Mouse (Mus musculus) adrenal gland, adult 18-20 months (tissue): Measurements from ENCODE around the gene Lpcat3. TPM values are rescaled to one million over a fixed set of nuclear protein-coding genes. Genes with fewer than 3 reads are reported as not detected.

ENCODE experiments used
- DNase-seq, 2 experiments: peaks; one replicate each; pipeline ENCODE4 v3.0.0; 2021 to 2022; ENCODE audit warnings: low spot score in 2 of 2
- total RNA-seq, 2 experiments: library from RNA; stranded (reverse); gene quantifications; 1 replicate in 1 of 2; 2 replicates in 1 of 2; pipeline ENCODE4 v1.2.3; 2021

Lpcat3 gene
- total RNA-seq, 2 experiments from 2014 or later: 92.9 to 108 TPM

- DNase-seq: no peak
These were observed 71.6 kb downstream of the Lpcat3 start for GRCm38 (mm10) chr6:124734417-124734816.

GRCm38 (mm10) chr6:124737040-124737439 lies 74.2 kb downstream of the Lpcat3 start:
- DNase-seq: no peak

DNA sequence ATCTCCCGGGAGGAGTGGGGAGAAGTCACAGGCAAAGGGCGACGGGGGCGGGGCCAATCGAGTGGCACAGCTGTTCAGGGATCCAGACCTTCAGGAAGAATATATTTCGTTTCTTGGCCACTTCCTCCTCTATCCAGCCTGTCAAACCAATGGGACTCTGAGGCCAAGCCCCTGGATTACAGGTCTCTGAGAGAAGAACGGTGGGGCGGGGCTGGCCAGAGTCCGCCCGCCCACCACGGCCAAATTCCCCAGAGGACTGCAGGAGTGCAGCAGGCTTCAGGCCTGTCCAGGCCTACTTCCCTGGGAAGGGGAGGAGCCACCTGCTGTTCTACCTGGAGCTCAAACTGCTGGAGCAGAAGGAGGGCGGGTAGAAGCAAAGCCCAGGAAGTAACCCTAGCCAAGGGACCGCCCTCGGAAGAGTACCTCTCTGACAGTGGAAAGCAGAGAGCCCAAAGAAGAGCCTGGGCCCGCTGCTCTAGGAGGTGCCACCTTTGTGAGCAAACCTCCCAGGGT lies 75.7 kb downstream of the Lpcat3 start, which contains the start of gene Ptpn6:
Gene Ptpn6, minus strand, starts transcription at position 204 of the 513 bp plus-strand sequence.
- no peak for DNase-seq

DNA sequence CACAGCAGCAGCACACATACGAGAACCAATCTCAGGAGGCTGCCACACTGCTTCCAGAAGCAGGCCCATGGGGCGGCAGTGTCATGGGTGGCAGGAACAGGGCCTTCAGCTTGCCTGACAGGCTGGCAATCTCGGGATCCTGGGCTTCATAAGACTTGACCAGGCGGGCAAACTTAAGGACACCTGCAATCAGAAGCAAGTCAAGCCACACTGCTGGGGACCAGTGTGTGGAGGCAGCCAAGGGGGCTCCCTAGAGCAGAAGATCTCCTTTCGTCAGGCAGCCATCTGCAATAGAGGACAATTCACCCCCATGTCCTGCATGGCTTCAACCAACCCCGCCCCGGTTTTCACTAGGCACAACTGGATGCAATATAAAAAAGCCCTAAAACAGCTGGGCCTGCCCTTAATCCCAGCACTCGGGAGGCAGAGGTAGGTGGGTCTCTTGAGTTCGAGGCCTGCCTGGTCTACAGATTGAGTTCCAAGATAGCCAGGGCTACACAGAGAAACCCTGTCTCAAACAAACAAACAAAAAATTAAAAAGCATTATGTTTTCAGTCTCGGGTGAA lies 76.5 kb downstream of the Lpcat3 start:
- DNase-seq: no peak

GRCm38 (mm10) chr6:124740211-124740887 lies 77.5 kb downstream of the Lpcat3 start:
- DNase-seq: peak in 1 of 2 experiments; percentile 66

DNA sequence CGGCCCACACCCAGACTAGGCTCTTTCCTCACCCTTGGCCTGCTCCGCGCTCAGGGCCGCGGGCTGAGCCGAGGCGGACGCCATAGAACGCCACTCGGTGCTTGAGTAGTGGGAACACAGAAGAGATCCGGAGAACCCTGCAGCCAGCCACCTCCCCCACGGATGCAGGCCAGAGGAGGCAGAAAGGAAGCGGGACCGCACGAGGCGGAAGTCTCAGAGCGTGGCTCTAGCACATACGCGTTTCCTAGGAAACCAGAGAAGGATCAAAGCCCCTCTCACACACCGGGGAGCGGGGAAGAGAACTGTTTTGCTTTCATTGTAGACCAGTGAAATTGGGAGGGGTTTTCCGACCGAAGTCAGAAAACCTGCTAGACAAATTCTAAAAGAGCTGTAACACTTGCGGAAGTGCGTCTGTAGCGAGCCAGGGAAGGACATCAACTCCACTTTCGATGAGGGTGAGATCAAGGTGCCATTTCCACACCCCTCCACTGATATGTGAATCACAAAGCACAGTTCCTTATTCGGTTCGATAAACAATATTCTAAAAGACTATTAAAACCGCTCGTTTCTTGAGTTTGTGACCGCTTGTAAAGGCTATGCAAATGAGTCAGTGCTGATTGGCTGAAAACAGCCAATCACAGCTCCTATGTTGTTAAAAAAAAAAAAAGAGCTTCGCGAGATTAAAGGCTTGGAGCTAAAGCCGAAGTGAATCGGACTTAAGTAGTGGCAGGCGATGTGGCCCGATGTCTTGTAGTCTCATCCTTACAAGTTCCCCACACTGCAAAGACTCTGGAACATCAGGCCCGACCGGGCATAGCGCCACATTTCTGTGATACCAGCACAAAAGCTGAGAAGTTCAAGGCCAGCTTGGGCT lies 78.3 kb downstream of the Lpcat3 start, which contains the start of gene Grcc10:
Gene Grcc10, minus strand, starts transcription at position 487 of the 874 bp plus-strand sequence.
- DNase-seq: peak; percentile 72 to 76

- no peak for DNase-seq
These were observed 79.0 kb downstream of the Lpcat3 start for GRCm38 (mm10) chr6:124741842-124742241.

DNA sequence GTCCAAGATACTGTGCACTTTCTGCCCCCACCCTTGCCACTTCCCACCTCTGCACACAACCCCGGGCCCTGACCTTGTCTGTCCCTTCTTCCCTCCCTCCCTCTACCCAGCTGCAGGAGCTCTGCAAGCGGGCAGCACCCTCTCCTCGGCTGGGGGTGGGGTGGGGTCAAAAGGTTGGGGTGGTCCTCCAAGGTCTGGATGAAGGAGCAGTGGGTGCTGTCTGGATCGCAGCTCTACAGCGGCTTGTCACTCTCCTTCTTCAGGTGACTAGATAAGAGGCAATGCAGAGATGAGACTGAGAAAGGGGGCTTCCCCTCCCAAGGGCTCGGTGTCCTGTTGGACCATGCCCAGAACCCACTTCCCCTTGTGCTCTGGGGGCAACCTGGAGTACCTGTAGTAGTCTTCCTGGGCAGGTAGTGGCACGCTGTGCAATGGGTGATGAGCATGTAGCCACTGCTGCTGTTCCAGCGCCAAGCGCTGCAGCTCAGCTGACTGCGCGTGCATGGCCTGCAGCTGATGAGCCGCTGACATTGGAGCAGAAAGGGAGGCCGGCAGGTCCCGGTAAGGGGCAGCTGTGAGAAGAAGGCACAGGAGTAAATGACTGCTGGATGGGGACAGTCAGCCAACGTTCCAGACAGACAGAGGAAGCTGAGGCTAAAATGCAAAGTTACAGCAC lies 80.2 kb downstream of the Lpcat3 start:
- no peak for DNase-seq

DNA sequence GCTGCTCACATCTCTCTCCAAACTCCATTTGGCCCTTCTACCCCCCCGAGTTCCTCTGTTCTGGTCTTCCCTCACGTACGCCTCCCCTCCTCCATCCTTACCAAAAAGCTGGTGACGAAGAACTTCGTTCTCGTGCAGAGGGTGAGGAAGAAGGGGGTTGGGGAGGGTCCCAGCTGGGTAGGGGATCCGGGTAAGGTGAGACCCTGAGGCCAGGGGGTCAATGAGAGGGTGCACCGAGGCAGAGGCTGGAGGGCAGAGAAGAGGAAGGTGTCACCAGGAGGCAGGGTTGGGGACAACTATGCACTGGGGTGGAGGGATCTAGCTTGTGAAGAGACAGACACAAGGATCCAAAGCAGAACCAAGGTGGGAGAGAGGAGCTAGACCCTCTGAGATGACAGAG lies 80.8 kb downstream of the Lpcat3 start:
- no peak for DNase-seq

DNA sequence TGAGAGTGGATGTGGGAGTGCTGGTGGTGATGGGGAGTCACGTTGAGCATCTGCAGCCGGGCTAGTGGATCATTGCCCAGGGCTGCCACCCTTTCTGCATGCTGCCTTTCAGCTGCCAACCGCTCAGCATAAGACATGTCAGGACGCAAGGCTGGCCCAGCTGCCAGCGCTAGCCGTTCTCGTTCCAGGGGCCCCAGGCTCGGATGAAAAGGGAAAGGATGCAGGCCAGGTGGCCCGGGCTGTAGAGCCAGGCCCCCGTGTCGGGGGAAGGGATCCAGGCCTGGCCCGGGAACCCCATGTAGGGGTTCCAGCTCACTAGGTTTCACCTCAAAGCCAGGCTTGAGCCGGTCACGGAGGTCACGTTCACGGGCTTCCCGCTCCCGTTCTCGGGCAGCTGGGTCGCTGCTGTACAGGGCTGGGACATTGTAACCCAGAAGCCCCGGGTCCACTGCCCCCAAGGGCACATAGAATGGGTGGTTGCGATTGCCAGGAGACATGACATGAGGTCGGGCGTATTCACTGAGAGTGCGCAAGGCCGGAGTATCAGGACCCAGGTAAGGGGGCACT lies 82.0 kb downstream of the Lpcat3 start:
- no peak for DNase-seq

- DNase-seq: peak; percentile 93 to 95
These were observed 82.9 kb downstream of the Lpcat3 start for GRCm38 (mm10) chr6:124745490-124746295.

- no peak for DNase-seq
These were observed 83.4 kb downstream of the Lpcat3 start for GRCm38 (mm10) chr6:124746296-124746605.

DNA sequence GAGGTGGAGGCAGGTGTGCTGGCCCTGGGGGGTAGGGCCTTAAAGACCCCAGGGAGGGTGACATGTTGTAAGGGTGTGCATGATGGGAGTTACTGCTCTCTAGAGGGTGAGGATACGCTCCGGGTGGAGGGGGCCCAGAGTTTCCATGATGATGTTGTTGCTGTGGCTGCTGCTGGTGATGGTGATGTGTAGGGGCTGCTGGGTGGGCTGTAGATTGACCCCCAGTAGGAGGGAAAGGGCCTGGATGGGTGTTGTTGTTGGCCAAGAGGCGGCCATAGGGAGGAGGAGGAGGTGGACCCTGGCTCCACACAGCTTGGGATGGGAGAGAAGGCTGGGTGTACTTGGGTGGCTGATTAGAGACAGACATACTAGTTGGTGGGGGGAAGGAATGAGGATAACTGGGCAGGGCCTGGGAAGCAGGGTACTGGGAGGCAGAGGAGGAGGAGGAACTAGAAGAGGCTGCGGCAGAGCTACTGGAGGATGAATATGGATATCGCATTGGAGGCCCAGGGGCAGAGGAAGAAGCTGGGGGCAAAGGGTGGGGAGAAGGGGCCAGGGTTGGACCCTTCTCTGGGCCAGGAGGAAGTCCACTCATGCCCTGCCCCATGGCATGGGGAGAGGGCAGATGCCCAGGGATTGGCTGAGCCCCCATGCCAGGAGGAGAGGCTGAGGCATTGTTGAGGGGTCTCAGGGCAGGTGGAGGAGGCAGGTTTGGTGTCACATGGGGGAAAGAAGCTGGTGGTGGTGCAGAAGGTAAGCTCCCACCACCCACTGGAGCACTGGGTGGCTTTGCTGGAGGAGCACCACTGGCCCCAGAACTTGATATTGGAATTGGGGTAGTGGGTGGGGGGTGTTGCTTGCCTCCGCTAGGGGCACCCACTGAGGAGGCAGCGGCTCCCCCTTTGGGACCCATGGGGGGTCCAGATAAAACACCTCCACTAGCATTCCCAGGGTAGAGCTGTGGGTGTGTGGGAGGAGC lies 84.1 kb downstream of the Lpcat3 start:
- DNase-seq: no peak

- DNase-seq: no peak
These were observed 87.6 kb downstream of the Lpcat3 start for GRCm38 (mm10) chr6:124750405-124750804.

- no peak for DNase-seq
These were observed 91.0 kb downstream of the Lpcat3 start for GRCm38 (mm10) chr6:124753861-124754260.
